Mouse (Mus musculus) limb, embryonic 12.5 days (tissue): ENCODE results near the gene Kdm1b. TPM values are rescaled to one million over a fixed set of nuclear protein-coding genes. Genes with fewer than 3 reads are reported as not detected.

Source experiments
- ATAC-seq: fragments of 200-750 bp; cut with Nextera tagmentation; 2 replicates; pipeline ENCODE4 v1.8.0; 2017; ENCODE audit warnings: low read depth, moderate TSS enrichment; ENCODE audit not compliant: insufficient number of reproducible peaks, insufficient read depth, low FRiP score, low TSS enrichment
- H3K27ac ChIP-seq: fragments of 300-500 bp; sonication (generic); 2 replicates; pipeline ENCODE4 v1.5.1; 2016; ENCODE audit warnings: mild to moderate bottlenecking, moderate library complexity
- H3K27me3 ChIP-seq: fragments of 300-500 bp; sonication (generic); 2 replicates; pipeline ENCODE4 v1.6.1; 2016; ENCODE audit warnings: mild to moderate bottlenecking, moderate library complexity
- H3K36me3 ChIP-seq: fragments of 300-500 bp; sonication (generic); 2 replicates; pipeline ENCODE4 v1.6.1; 2016; ENCODE audit warnings: mild to moderate bottlenecking, moderate library complexity
- H3K4me1 ChIP-seq: fragments of 300-500 bp; sonication (generic); replicated peaks from 2 replicates; pipeline ENCODE4 v1.6.1; 2016
- H3K4me2 ChIP-seq: fragments of 300-500 bp; sonication (generic); 2 replicates; pipeline ENCODE4 v1.6.1; 2016; ENCODE audit warnings: mild to moderate bottlenecking, moderate library complexity
- H3K4me3 ChIP-seq: fragments of 300-500 bp; sonication (generic); replicated peaks from 2 replicates; pipeline ENCODE4 v1.5.1; 2016; ENCODE audit warnings: mild to moderate bottlenecking
- H3K9ac ChIP-seq: fragments of 300-500 bp; sonication (generic); replicated peaks from 2 replicates; pipeline ENCODE4 v1.6.1; 2016; ENCODE audit warnings: mild to moderate bottlenecking, moderate library complexity
- H3K9me3 ChIP-seq: fragments of 300-500 bp; sonication (generic); 2 replicates; pipeline ENCODE4 v1.6.1; 2016; ENCODE audit warnings: mild to moderate bottlenecking, moderate library complexity
- WGBS: fragments of 180-500 bp; shearing (Covaris S2); methylation state at CpG from one replicate; pipeline ENCODE4 v1.1.7; 2016; 5-methylcytosine and 5-hydroxymethylcytosine counted together
- polyA plus RNA-seq: library from polyadenylated mRNA; unstranded; fragments of >200 nt; fragmentation: Nextera tagmentation; extraction: Ambion mirVana; gene quantifications from 2 replicates; pipeline ENCODE4 v1.2.1, GENCODE M21; 2016

Kdm1b gene
- polyA plus RNA-seq, 1 experiment from 2014 or later = 12.9 TPM

GRCm38 (mm10) chr13:47111185-47111584 lies 67.9 kb downstream of the Kdm1b start:
- no peak for ATAC-seq

GRCm38 (mm10) chr13:47112056-47112455 lies 68.8 kb downstream of the Kdm1b start:
- no peak overlapping the region for H3K9ac ChIP-seq
- H3K27ac ChIP-seq = no peak overlapping the region
- WGBS = 83% methylated on average over 3 of the region's 3 CpGs
- ATAC-seq = no peak
- H3K4me2 ChIP-seq = no peak overlapping the region
- H3K4me3 ChIP-seq = no peak overlapping the region
- H3K9me3 ChIP-seq = no peaks in the 10 kb centered on the region
- no peaks in the 10 kb centered on the region for H3K36me3 ChIP-seq
- H3K4me1 ChIP-seq = peaks cover 5% of the 10 kb centered on the region
- no peaks in the 10 kb centered on the region for H3K27me3 ChIP-seq

More at GRCm38 (mm10) chr13:47111185-47111584, 67.9 kb downstream of the Kdm1b start:
- H3K27ac ChIP-seq = no peak overlapping the region
- H3K36me3 ChIP-seq = no peaks in the 10 kb centered on the region
- peaks cover 8% of the 10 kb centered on the region for H3K4me1 ChIP-seq
- no peak overlapping the region for H3K4me2 ChIP-seq
- H3K9me3 ChIP-seq = no peaks in the 10 kb centered on the region
- no peak overlapping the region for H3K4me3 ChIP-seq
- no peaks in the 10 kb centered on the region for H3K27me3 ChIP-seq
- H3K9ac ChIP-seq = no peak overlapping the region
- WGBS = 77% methylated on average over 3 of the region's 3 CpGs

GRCm38 (mm10) chr13:47112924-47113323 lies 69.6 kb downstream of the Kdm1b start:
- Histone ChIP-seq H3K36me3 (no peaks in the 10 kb centered on the region), H3K4me3 (no peak overlapping the region), H3K27ac (no peak overlapping the region), H3K9me3 (no peaks in the 10 kb centered on the region), H3K4me2 (no peak overlapping the region), H3K27me3 (no peaks in the 10 kb centered on the region), H3K4me1 (no peaks in the 10 kb centered on the region), H3K9ac (no peak overlapping the region)
- 57% methylated on average over 3 of the region's 3 CpGs for WGBS
- no peak for ATAC-seq

- Histone ChIP-seq H3K27me3 (no peaks in the 10 kb centered on the region), H3K9ac (no peak overlapping the region), H3K36me3 (no peaks in the 10 kb centered on the region), H3K4me1 (no peaks in the 10 kb centered on the region), H3K9me3 (no peaks in the 10 kb centered on the region), H3K4me3 (no peak overlapping the region), H3K27ac (no peak overlapping the region), H3K4me2 (no peak overlapping the region)
- no peak for ATAC-seq
- WGBS = 83% methylated on average over 3 of the region's 3 CpGs
These were observed 72.7 kb downstream of the Kdm1b start for GRCm38 (mm10) chr13:47116000-47116399.

- no peak for ATAC-seq
- Histone ChIP-seq H3K9ac (no peak overlapping the region), H3K4me1 (peaks cover 14% of the 10 kb centered on the region), H3K4me3 (no peak overlapping the region), H3K9me3 (no peaks in the 10 kb centered on the region), H3K27ac (no peak overlapping the region), H3K4me2 (peak overlapping the region; percentile 94; the same call in 1 of the 2 replicates), H3K36me3 (no peaks in the 10 kb centered on the region), H3K27me3 (peaks cover 27% of the 10 kb centered on the region)
- WGBS = 44% methylated on average over 12 of the region's 12 CpGs
These were observed 78.1 kb downstream of the Kdm1b start for GRCm38 (mm10) chr13:47121333-47121889.

- Histone ChIP-seq H3K9me3 (no peaks in the 10 kb centered on the region), H3K4me2 (peak within 1 kb of the TSS; percentile 94), H3K4me3 (peak within 1 kb of the TSS; percentile 62), H3K4me1 (peaks cover 14% of the 10 kb centered on the region), H3K9ac (peak within 1 kb of the TSS; percentile 66), H3K27ac (peak within 1 kb of the TSS; percentile 12; the same call in 1 of the 2 replicates), H3K27me3 (peaks cover 27% of the 10 kb centered on the region), H3K36me3 (no peaks in the 10 kb centered on the region)
- WGBS = under 1% methylated on average over 55 of the region's 55 CpGs
- peak; percentile 26; the same call in 1 of the 2 replicates for ATAC-seq
These were observed 79.5 kb downstream of the Kdm1b start, which contains the start of gene Rnf144b for GRCm38 (mm10) chr13:47122537-47123430. Gene Rnf144b, plus strand, starts transcription at chr13:47122656.

GRCm38 (mm10) chr13:47124449-47124848 lies 81.2 kb downstream of the Kdm1b start:
- peaks cover 14% of the 10 kb centered on the region for H3K4me1 ChIP-seq
- no peaks in the 10 kb centered on the region for H3K36me3 ChIP-seq
- no peak overlapping the region for H3K4me3 ChIP-seq
- H3K27me3 ChIP-seq = peaks cover 27% of the 10 kb centered on the region
- no peaks in the 10 kb centered on the region for H3K9me3 ChIP-seq
- H3K9ac ChIP-seq = no peak overlapping the region
- WGBS = 36% methylated on average over 3 of the region's 3 CpGs
- ATAC-seq = no peak
- no peak overlapping the region for H3K27ac ChIP-seq
- H3K4me2 ChIP-seq = no peak overlapping the region

GRCm38 (mm10) chr13:47124986-47125385 lies 81.7 kb downstream of the Kdm1b start:
- H3K27ac ChIP-seq = no peak overlapping the region
- no peak for ATAC-seq
- H3K9me3 ChIP-seq = no peaks in the 10 kb centered on the region
- H3K9ac ChIP-seq = no peak overlapping the region
- H3K27me3 ChIP-seq = peaks cover 27% of the 10 kb centered on the region
- H3K36me3 ChIP-seq = no peaks in the 10 kb centered on the region
- no peak overlapping the region for H3K4me3 ChIP-seq
- WGBS = 83% methylated on average over 6 of the region's 6 CpGs
- peaks cover 14% of the 10 kb centered on the region for H3K4me1 ChIP-seq
- H3K4me2 ChIP-seq = no peak overlapping the region

- WGBS = 60% methylated on average over 5 of the region's 5 CpGs
- no peak for ATAC-seq
These were observed 82.3 kb downstream of the Kdm1b start for GRCm38 (mm10) chr13:47125595-47125994.

GRCm38 (mm10) chr13:47129090-47129489 lies 85.8 kb downstream of the Kdm1b start:
- Histone ChIP-seq H3K27me3 (no peaks in the 10 kb centered on the region; the same call in 1 of the 2 replicates), H3K4me1 (peaks cover 6% of the 10 kb centered on the region; the same call in 1 of the 2 replicates), H3K9ac (no peak overlapping the region), H3K27ac (no peak overlapping the region), H3K4me2 (no peak overlapping the region), H3K4me3 (no peak overlapping the region), H3K36me3 (no peaks in the 10 kb centered on the region), H3K9me3 (no peaks in the 10 kb centered on the region)
- ATAC-seq = no peak
- 66% methylated on average over 4 of the region's 4 CpGs for WGBS

More at GRCm38 (mm10) chr13:47125595-47125994, 82.3 kb downstream of the Kdm1b start:
- H3K27ac ChIP-seq = no peak overlapping the region
- peaks cover 14% of the 10 kb centered on the region for H3K4me1 ChIP-seq
- no peak overlapping the region for H3K4me3 ChIP-seq
- no peaks in the 10 kb centered on the region for H3K9me3 ChIP-seq
- no peak overlapping the region for H3K4me2 ChIP-seq
- no peak overlapping the region for H3K9ac ChIP-seq
- H3K27me3 ChIP-seq = peaks cover 27% of the 10 kb centered on the region
- H3K36me3 ChIP-seq = no peaks in the 10 kb centered on the region

- ATAC-seq = no peak
- 83% methylated on average over 8 of the region's 8 CpGs for WGBS
- no peak overlapping the region for H3K27ac ChIP-seq
- H3K4me2 ChIP-seq = no peak overlapping the region
- H3K27me3 ChIP-seq = no peaks in the 10 kb centered on the region; the same call in 1 of the 2 replicates
- H3K4me1 ChIP-seq = no peaks in the 10 kb centered on the region
- no peak overlapping the region for H3K9ac ChIP-seq
- H3K36me3 ChIP-seq = no peaks in the 10 kb centered on the region
- no peak overlapping the region for H3K4me3 ChIP-seq
- no peaks in the 10 kb centered on the region for H3K9me3 ChIP-seq
These were observed 89.8 kb downstream of the Kdm1b start for GRCm38 (mm10) chr13:47133058-47133457.
